Mouse (Mus musculus): Measurements from ENCODE around the gene Nckap5l.

Gene Nckap5l

GRCm38 (mm10) chr15:99399503-99400245, 57.9 kb downstream of the Nckap5l start:
- CTCF ChIA-PET = no interaction called here

GRCm38 (mm10) chr15:99397622-99398021, 59.9 kb downstream of the Nckap5l start:
- CTCF ChIA-PET = interaction anchor here (0.6 to 1.1 kb wide), 3 partner anchors 18 to 79 kb away, joined by 3 to 10 read pairs (median 6); no protein-coding TSS in a partner anchor

- CTCF ChIA-PET = interaction anchor here (0.7 to 1.1 kb wide), 3 partner anchors 19 to 628 kb away, joined by 3 to 6 read pairs (median 5); no protein-coding TSS in a partner anchor
Measured at GRCm38 (mm10) chr15:99396875-99397274, 60.7 kb downstream of the Nckap5l start.

- CTCF ChIA-PET = interaction anchor here (0.7 kb wide), 2 partner anchors 58 to 629 kb away, joined by 5 to 6 read pairs; no protein-coding TSS in a partner anchor
Measured at GRCm38 (mm10) chr15:99396462-99396861, 61.1 kb downstream of the Nckap5l start.

- CTCF ChIA-PET = interaction anchor here (0.6 kb wide), 2 partner anchors 311 to 750 kb away, joined by 3 to 4 read pairs; no protein-coding TSS in a partner anchor
Measured at GRCm38 (mm10) chr15:99393386-99394252, 63.9 kb downstream of the Nckap5l start.

- CTCF ChIA-PET = interaction anchor here (0.5 to 0.6 kb wide), 3 partner anchors 310 to 751 kb away, joined by 3 to 4 read pairs (median 3); no protein-coding TSS in a partner anchor
Measured at GRCm38 (mm10) chr15:99392486-99393385, 64.8 kb downstream of the Nckap5l start, which contains the start of gene Tmbim6. Gene Tmbim6, plus strand, starts transcription at chr15:99392882.

- CTCF ChIA-PET = interaction anchor here (0.5 to 0.6 kb wide), 2 partner anchors 65 to 431 kb away, joined by 3 to 7 read pairs; no protein-coding TSS in a partner anchor
Measured at GRCm38 (mm10) chr15:99391975-99392374, 65.6 kb downstream of the Nckap5l start.

- CTCF ChIA-PET = interaction anchor here (0.5 kb wide), 1 partner anchor 25 kb away, joined by 7 read pairs; no protein-coding TSS in a partner anchor
Measured at GRCm38 (mm10) chr15:99390472-99391401, 66.8 kb downstream of the Nckap5l start.

- CTCF ChIA-PET = interaction anchor here (0.6 to 0.7 kb wide), 3 partner anchors 100 to 1249 kb away, joined by 3 to 4 read pairs (median 3); no protein-coding TSS in a partner anchor
Measured at GRCm38 (mm10) chr15:99387976-99388375, 69.6 kb downstream of the Nckap5l start.

- CTCF ChIA-PET = interaction anchor here (0.6 to 1.0 kb wide), 2 partner anchors 57 to 1214 kb away, joined by 4 to 19 read pairs; no protein-coding TSS in a partner anchor
Measured at GRCm38 (mm10) chr15:99386796-99387195, 70.8 kb downstream of the Nckap5l start.

GRCm38 (mm10) chr15:99386110-99386509, 71.4 kb downstream of the Nckap5l start:
- CTCF ChIA-PET = interaction anchor here (1.0 kb wide), 1 partner anchor 56 kb away, joined by 4 read pairs; no protein-coding TSS in a partner anchor

GRCm38 (mm10) chr15:99384071-99384470, 73.5 kb downstream of the Nckap5l start:
- CTCF ChIA-PET = no interaction called here

GRCm38 (mm10) chr15:99382893-99383292, 74.7 kb downstream of the Nckap5l start:
- CTCF ChIA-PET = no interaction called here

GRCm38 (mm10) chr15:99376240-99376639, 81.3 kb downstream of the Nckap5l start:
- CTCF ChIA-PET = interaction anchor here (0.6 to 0.7 kb wide), 2 partner anchors 39 to 183 kb away, joined by 3 to 15 read pairs; no protein-coding TSS in a partner anchor

GRCm38 (mm10) chr15:99375581-99375980, 82.0 kb downstream of the Nckap5l start:
- CTCF ChIA-PET = no interaction called here

GRCm38 (mm10) chr15:99375036-99375435, 82.5 kb downstream of the Nckap5l start:
- CTCF ChIA-PET = no interaction called here

GRCm38 (mm10) chr15:99372761-99373160, 84.8 kb downstream of the Nckap5l start:
- CTCF ChIA-PET = no interaction called here
